Mouse (Mus musculus) hindbrain, postnatal 0 days (tissue): ENCODE data around the gene Pde5a. TPM values are rescaled to one million over a fixed set of nuclear protein-coding genes. Genes with fewer than 3 reads are reported as not detected.
A peak's percentile ranks its signal among the peaks of the same experiment; 100 is the strongest.

ENCODE experiments used
- ATAC-seq: fragments of 200-750 bp; cut with Nextera tagmentation; 2 replicates; pipeline ENCODE4 v1.8.0; 2017; ENCODE audit warnings: mild to moderate bottlenecking, moderate TSS enrichment, moderate library complexity
- DNase-seq: peaks from one replicate; pipeline ENCODE4 v3.0.0-alpha.2; 2015; ENCODE audit warnings: low spot score
- H3K27ac ChIP-seq: fragments of 300-500 bp; sonication (generic); 2 replicates; pipeline ENCODE4 v1.5.1; 2014; ENCODE audit warnings: mild to moderate bottlenecking
- H3K27me3 ChIP-seq: fragments of 300-500 bp; sonication (generic); 2 replicates; pipeline ENCODE4 v1.6.1; 2014; ENCODE audit warnings: low read length, mixed read lengths; ENCODE audit not compliant: insufficient read depth
- H3K36me3 ChIP-seq: fragments of 300-500 bp; sonication (generic); 2 replicates; pipeline ENCODE4 v1.6.1; 2014; ENCODE audit warnings: low read length, mixed read lengths; ENCODE audit not compliant: insufficient read depth
- H3K4me1 ChIP-seq: fragments of 300-500 bp; sonication (generic); 2 replicates; pipeline ENCODE4 v1.6.1; 2014; ENCODE audit warnings: antibody characterized with exemption, low read length, mixed read lengths; ENCODE audit not compliant: insufficient read depth
- H3K4me2 ChIP-seq: fragments of 300-500 bp; sonication (generic); 2 replicates; pipeline ENCODE4 v1.6.1; 2014; ENCODE audit warnings: low read depth, mild to moderate bottlenecking, low read length, moderate library complexity, mixed read lengths
- H3K4me3 ChIP-seq: fragments of 300-500 bp; sonication (generic); 2 replicates; pipeline ENCODE4 v1.5.1; 2014; ENCODE audit warnings: low read length
- H3K9ac ChIP-seq: fragments of 300-500 bp; sonication (generic); replicated peaks from 2 replicates; pipeline ENCODE4 v1.6.1; 2014; ENCODE audit warnings: mild to moderate bottlenecking, low read length, moderate library complexity, mixed read lengths
- H3K9me3 ChIP-seq: fragments of 300-500 bp; sonication (generic); 2 replicates; pipeline ENCODE4 v1.6.1; 2016; ENCODE audit warnings: low read length, mixed read lengths
- CTCF ChIP-seq: IDR thresholded peaks from 2 replicates; pipeline ENCODE4 v1.5.1; 2016; ENCODE audit warnings: antibody characterized with exemption, control low read depth, low read depth
- WGBS: fragments of 180-500 bp; shearing (Covaris S2); extraction: QIAGEN DNeasy Blood & Tissue Kit; methylation state at CpG from one replicate; pipeline ENCODE4 v1.1.7; 2014; 5-methylcytosine and 5-hydroxymethylcytosine counted together
- polyA plus RNA-seq: library from polyadenylated mRNA; unstranded; fragments of >200 nt; fragmentation: Nextera tagmentation; extraction: Ambion mirVana; gene quantifications from 2 replicates; pipeline ENCODE4 v1.2.1, GENCODE M21; 2015
- total RNA-seq: library from RNA; depleted of rRNA; stranded (reverse); fragments of >200 nt; gene quantifications from 2 replicates; pipeline ENCODE4 v1.2.3, GENCODE M21; 2014

Gene Pde5a
- total and polyA plus RNA-seq, 2 experiments from 2014 or later = 1.7 to 7.9 TPM

DNA sequence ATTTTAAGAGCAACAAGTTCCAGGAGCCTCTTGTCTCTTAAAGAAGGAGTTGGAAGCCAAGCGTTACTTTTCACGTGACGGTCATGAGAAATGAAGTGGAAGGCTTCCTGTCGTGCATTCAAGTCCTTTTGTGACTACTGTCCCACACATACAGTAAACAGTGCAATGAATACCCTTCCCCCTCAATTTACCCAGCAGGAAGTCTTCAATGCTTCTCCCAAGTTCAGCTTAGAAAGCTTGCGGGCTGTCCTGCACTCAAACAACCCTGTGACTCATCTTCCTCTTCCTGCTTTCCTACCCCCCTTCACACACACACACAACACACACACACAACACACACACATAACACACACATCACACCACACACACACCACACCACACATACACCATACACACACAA, 105.8 kb downstream of the Pde5a start:
- 31% methylated on average over 5 of the region's 5 CpGs for WGBS
- Histone ChIP-seq H3K4me3 (no peak overlapping the region), H3K27me3 (no peaks in the 10 kb centered on the region), H3K27ac (no peak overlapping the region), H3K4me1 (no peaks in the 10 kb centered on the region), H3K36me3 (no peaks in the 10 kb centered on the region), H3K9ac (no peak overlapping the region), H3K4me2 (no peak overlapping the region), H3K9me3 (no peaks in the 10 kb centered on the region)
- no peak for ATAC-seq
- no peak for TF ChIP-seq CTCF
- DNase-seq = no peak

DNA sequence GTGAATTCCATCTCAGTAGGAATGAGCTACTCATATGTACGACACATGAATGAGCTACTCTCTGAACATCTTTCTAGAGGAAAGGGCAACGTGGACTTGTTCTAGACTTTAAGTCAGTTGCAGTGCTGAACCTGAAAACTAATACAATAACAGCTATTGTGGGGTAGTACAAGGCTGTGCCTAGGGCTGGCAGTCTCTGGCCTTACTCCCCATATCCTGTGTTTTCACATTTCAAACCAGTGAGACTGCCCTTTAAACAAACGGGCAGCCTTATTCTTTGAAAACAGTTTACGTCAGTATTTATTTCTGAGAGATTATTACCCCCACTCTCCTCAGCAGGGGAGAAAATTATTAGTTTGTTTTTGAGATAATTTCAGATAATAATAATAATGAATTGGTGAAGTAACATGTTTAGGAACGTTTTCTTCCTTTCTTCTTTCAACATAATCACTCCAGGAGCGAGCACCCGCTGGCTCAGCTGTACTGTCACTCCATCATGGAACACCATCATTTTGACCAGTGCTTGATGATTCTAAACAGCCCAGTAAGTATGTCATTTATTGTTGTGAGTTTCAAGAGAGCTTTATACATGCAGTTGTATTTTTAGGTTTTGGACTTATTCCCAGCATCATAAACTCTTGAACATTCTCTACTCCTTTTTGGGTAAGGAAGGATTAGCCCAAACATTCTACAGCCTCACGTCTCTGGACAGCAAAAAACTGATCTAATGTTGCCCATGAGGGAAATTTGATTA, 106.5 kb downstream of the Pde5a start:
- Histone ChIP-seq H3K27me3 (no peaks in the 10 kb centered on the region), H3K36me3 (no peaks in the 10 kb centered on the region), H3K4me1 (no peaks in the 10 kb centered on the region), H3K27ac (no peak overlapping the region), H3K4me2 (no peak overlapping the region), H3K4me3 (no peak overlapping the region), H3K9ac (no peak overlapping the region), H3K9me3 (no peaks in the 10 kb centered on the region)
- DNase-seq = no peak
- TF ChIP-seq CTCF = no peak
- 72% methylated on average over 8 of the region's 8 CpGs for WGBS
- no peak for ATAC-seq

DNA sequence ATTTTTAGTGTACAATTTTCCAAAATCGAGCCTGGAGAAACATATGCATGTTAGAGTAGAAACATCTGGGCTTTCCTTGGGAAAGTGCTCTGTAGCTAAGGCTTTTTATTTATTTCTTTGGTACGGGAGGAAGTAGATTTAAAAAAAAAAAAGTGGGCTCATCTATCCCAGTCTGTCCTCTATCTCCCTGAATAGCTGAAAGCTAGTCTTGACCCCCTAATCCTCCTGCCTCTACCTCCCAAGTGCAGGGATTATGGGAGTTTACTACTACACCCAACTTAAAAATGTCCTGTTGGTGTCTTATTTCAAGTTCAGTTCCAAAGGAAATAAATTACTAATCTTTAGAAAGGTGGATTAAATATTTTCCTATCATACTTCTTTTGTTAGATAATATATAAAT, 108.9 kb downstream of the Pde5a start:
- no peak for TF ChIP-seq CTCF
- Histone ChIP-seq H3K4me2 (no peak overlapping the region), H3K27me3 (no peaks in the 10 kb centered on the region), H3K36me3 (no peaks in the 10 kb centered on the region), H3K4me1 (no peaks in the 10 kb centered on the region), H3K4me3 (no peak overlapping the region), H3K9me3 (no peaks in the 10 kb centered on the region), H3K9ac (no peak overlapping the region), H3K27ac (no peak overlapping the region)
- ATAC-seq (no peak), DNase-seq (no peak)
- WGBS = 83% methylated on average over 2 of the region's 2 CpGs

- Histone ChIP-seq H3K4me1 (no peaks in the 10 kb centered on the region), H3K9ac (no peak overlapping the region), H3K27ac (no peak overlapping the region), H3K27me3 (no peaks in the 10 kb centered on the region), H3K9me3 (0 out of 2 replicates have a peak, but pooled peaks cover 2% of the 10 kb centered on the region), H3K4me3 (no peak overlapping the region), H3K4me2 (no peak overlapping the region), H3K36me3 (no peaks in the 10 kb centered on the region)
- DNase-seq = no peak
- 82% methylated on average over 5 of the region's 5 CpGs for WGBS
- ATAC-seq = no peak
- no peak for TF ChIP-seq CTCF
Observed at GRCm38 (mm10) chr3:122848410-122849034, 119.8 kb downstream of the Pde5a start.

- TF ChIP-seq CTCF = no peak
- ATAC-seq (no peak), DNase-seq (no peak)
- H3K27me3 ChIP-seq = no peaks in the 10 kb centered on the region
- no peak overlapping the region for H3K27ac ChIP-seq
- WGBS = 40% methylated on average over 11 of the region's 11 CpGs
- H3K4me2 ChIP-seq = no peak overlapping the region
- no peaks in the 10 kb centered on the region for H3K4me1 ChIP-seq
- H3K9me3 ChIP-seq = no peaks in the 10 kb centered on the region
- H3K4me3 ChIP-seq = no peak overlapping the region
- H3K36me3 ChIP-seq = no peaks in the 10 kb centered on the region
- no peak overlapping the region for H3K9ac ChIP-seq
Observed at GRCm38 (mm10) chr3:122855149-122855548, 126.4 kb downstream of the Pde5a start.

DNA sequence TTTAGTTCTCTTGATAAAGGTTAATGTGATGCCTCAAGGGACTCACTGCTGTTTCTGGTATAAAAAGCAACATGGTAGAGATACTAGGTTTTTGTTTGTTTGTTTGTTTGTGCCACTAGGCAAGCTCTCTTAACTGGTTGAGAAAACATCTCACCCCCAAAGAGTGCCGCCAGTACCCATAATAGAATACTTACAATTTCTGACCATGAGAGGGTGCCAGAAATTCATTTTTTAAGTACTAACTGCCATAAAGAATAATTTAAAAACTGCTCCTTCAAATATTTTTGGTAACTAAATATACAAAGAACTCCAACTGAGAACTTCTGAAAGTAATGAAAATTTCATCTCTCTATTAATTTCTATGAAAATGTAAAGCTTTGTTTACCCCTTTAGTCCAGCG, 131.1 kb downstream of the Pde5a start:
- WGBS = 72% methylated on average over 2 of the region's 2 CpGs

More for the DNA sequence above, 131.1 kb downstream of the Pde5a start:
- peak; percentile 27 for DNase-seq
- no peak overlapping the region for H3K27ac ChIP-seq
- H3K9ac ChIP-seq = no peak overlapping the region
- no peaks in the 10 kb centered on the region for H3K9me3 ChIP-seq
- no peaks in the 10 kb centered on the region for H3K36me3 ChIP-seq
- no peak overlapping the region for H3K4me3 ChIP-seq
- peak; percentile 20 for TF ChIP-seq CTCF
- ATAC-seq = no peak
- no peaks in the 10 kb centered on the region for H3K27me3 ChIP-seq
- H3K4me2 ChIP-seq = no peak overlapping the region
- H3K4me1 ChIP-seq = no peaks in the 10 kb centered on the region
